Mouse (Mus musculus) hindbrain, embryonic 13.5 days (tissue): ENCODE data around the gene Brox. TPM values are rescaled to one million over a fixed set of nuclear protein-coding genes. Genes with fewer than 3 reads are reported as not detected.

Experiments used
- polyA plus RNA-seq: library from polyadenylated mRNA; unstranded; fragments of >200 nt; fragmentation: Nextera tagmentation; extraction: Ambion mirVana; gene quantifications from 2 replicates; pipeline ENCODE4 v1.2.1, GENCODE M21; 2015

Gene Brox
- polyA plus RNA-seq, 1 experiment from 2014 or later, result 97.0 TPM

Other genes starting within 250 kb of the Brox start
- 8.5 and 9.7 TPM in 2 replicates for gene Disp1, start 75.7 kb downstream of the Brox start, polyA plus RNA-seq
- 50.9 and 51.8 TPM in 2 replicates for gene Aida, start 679 bp downstream of the Brox start, polyA plus RNA-seq
- gene Mia3, start 72.3 kb upstream of the Brox start, polyA plus RNA-seq, result 97.3 and 105 TPM in 2 replicates
- 16.3 and 17.4 TPM in 2 replicates for gene Taf1a, start 91.7 kb upstream of the Brox start, polyA plus RNA-seq
- 0.25 and 0.94 TPM in 2 replicates for gene Hhipl2, start 120.9 kb upstream of the Brox start, polyA plus RNA-seq